8 mouse cellular contexts compared by ENCODE assay signal in genomic region chr5:111263370-111263769, GRCm38 (mm10).
A peak's percentile ranks its signal among the peaks of the same experiment; 100 is the strongest.
DNase-seq lines count a peak whose midpoint lies in the region; ATAC-seq and TF ChIP-seq lines count a peak whose summit lies in the region.

No protein-coding gene starts in this region.

- 0 out of 2 replicates have a peak overlapping the region, but pooled peaks have one; percentile 9 for H3K4me3 ChIP-seq in gastrocnemius, adult 2 months
- no peak overlapping the region for H3K4me3 ChIP-seq in brown adipose tissue, adult 24 weeks (ENCODE audit: insufficient read depth, low read depth, low read length)
- no peak overlapping the region for H3K4me3 ChIP-seq in heart, embryonic 15.5 days
- H3K4me3 ChIP-seq in midbrain, embryonic 10.5 days, result no peak overlapping the region

- intact Hi-C loops in gastrocnemius, adult 2 months (cut with DNase I), result no loop called here
- intact Hi-C loops in gastrocnemius, postnatal 14 days (cut with DNase I; ENCODE audit: low total_unique reads), result no loop called here

- H3K27ac ChIP-seq in gastrocnemius, adult 2 months, result peak overlapping the region; percentile 79
- H3K27ac ChIP-seq in brown adipose tissue, adult 24 weeks (replicated peaks; ENCODE audit: low read depth, low read length), result peak overlapping the region; percentile 53
- peak overlapping the region; percentile 76 for H3K27ac ChIP-seq in heart, embryonic 15.5 days
- H3K27ac ChIP-seq in midbrain, embryonic 10.5 days (replicated peaks), result peak overlapping the region; percentile 63

- H3K9me3 ChIP-seq in heart, embryonic 15.5 days (replicated peaks), result no peaks in the 10 kb centered on the region; the same call in 1 of the 2 replicates
- peaks cover 9% of the 10 kb centered on the region for H3K9me3 ChIP-seq in midbrain, embryonic 10.5 days (replicated peaks)

- no peak overlapping the region for H3K9ac ChIP-seq in heart, embryonic 15.5 days

- WGBS in heart, embryonic 15.5 days, result 25% methylated on average over 5 of the region's 5 CpGs
- WGBS in midbrain, embryonic 10.5 days, result 45% methylated on average over 5 of the region's 5 CpGs

- H3K4me1 ChIP-seq in brown adipose tissue, adult 24 weeks (ENCODE audit: control insufficient read depth, insufficient read depth, insufficient read length, low read length), result peaks cover 56% of the 10 kb centered on the region
- peaks cover 47% of the 10 kb centered on the region for H3K4me1 ChIP-seq in heart, embryonic 15.5 days (replicated peaks)
- H3K4me1 ChIP-seq in midbrain, embryonic 10.5 days, result peaks cover 33% of the 10 kb centered on the region

- no peak for TF ChIP-seq CTCF in gastrocnemius, adult 2 months (IDR thresholded peaks at IDR 0.05)

- no peak for DNase-seq in gastrocnemius, adult 2 months
- no peak for DNase-seq in gastrocnemius, postnatal 14 days
- DNase-seq in midbrain, embryonic 10.5 days (ENCODE audit: low spot score), result no peak
- DNase-seq in adrenal gland, postnatal 10 days, result no peak
- no peak for DNase-seq in cerebellum, postnatal 36 days
- DNase-seq in layer of hippocampus, adult 8-10 months (ENCODE audit: low spot score in 2 of 2), result no peak

- H3K27me3 ChIP-seq in heart, embryonic 15.5 days, result no peaks in the 10 kb centered on the region
- H3K27me3 ChIP-seq in midbrain, embryonic 10.5 days (ENCODE audit: low read depth, poor library complexity, severe bottlenecking), result no peaks in the 10 kb centered on the region; the same call in 1 of the 2 replicates

- H3K36me3 ChIP-seq in heart, embryonic 15.5 days, result peaks cover 11% of the 10 kb centered on the region; the same call in 1 of the 2 replicates
- peaks cover 32% of the 10 kb centered on the region for H3K36me3 ChIP-seq in midbrain, embryonic 10.5 days

- ATAC-seq in heart, embryonic 15.5 days (replicated peaks; ENCODE audit: insufficient number of reproducible peaks, insufficient read depth, low FRiP score, low read depth), result peak; percentile 34; the same call in 1 of the 2 replicates

- peak overlapping the region; percentile 2; the same call in 1 of the 2 replicates for H3K4me2 ChIP-seq in heart, embryonic 15.5 days
